Mouse (Mus musculus): ENCODE data around the gene Akap13. TPM values are rescaled to one million over a fixed set of nuclear protein-coding genes. Genes with fewer than 3 reads are reported as not detected.

Akap13 gene
- polyA plus RNA-seq, 1 experiment, result 5.4 TPM

DNA sequence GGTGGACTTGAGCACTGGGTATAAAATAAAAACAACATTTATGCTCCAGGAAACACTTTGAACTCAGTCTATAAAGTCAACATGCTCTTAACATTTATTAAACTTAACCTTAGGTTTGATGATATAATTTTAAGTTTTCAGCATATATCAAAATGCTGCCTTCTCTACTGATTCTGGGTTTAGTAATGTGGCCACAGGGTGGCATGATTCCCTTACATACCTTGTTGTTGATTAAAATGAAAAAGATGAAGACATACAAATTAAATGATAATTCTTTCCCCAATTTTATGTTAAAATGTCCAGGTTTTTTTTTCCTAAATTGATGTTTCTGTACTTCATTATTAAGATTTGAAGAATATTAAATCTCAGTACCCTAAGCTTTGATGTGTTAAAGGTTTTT, 113.5 kb downstream of the Akap13 start:
- H3K27ac ChIP-seq (ENCODE audit: insufficient read depth, low read length), result no peak overlapping the region
- no peak overlapping the region for H3K4me3 ChIP-seq (replicated peaks; ENCODE audit: insufficient read depth, low read depth, low read length)
- DNase-seq, result no peak
- H3K27me3 ChIP-seq (ENCODE audit: control insufficient read depth, insufficient read depth, low read length), result no peaks in the 10 kb centered on the region
- no peaks in the 10 kb centered on the region for H3K4me1 ChIP-seq (ENCODE audit: control insufficient read depth, insufficient read depth, low read length)
- TF ChIP-seq POLR2A (IDR thresholded peaks at IDR 0.05; ENCODE audit: borderline replicate concordance, insufficient read depth, low read length) (no peak), CTCF (IDR thresholded peaks at IDR 0.05; ENCODE audit: borderline replicate concordance, insufficient read depth, low read depth, low read length) (no peak)

- DNase-seq, result no peak
- WGBS, result 95% methylated on average over 3 of the region's 3 CpGs
- Histone ChIP-seq H3K27ac (ENCODE audit: insufficient read depth, low read length) (no peak overlapping the region), H3K4me1 (ENCODE audit: control insufficient read depth, insufficient read depth, low read length) (no peaks in the 10 kb centered on the region), H3K4me3 (replicated peaks; ENCODE audit: insufficient read depth, low read depth, low read length) (no peak overlapping the region), H3K27me3 (ENCODE audit: control insufficient read depth, insufficient read depth, low read length) (no peaks in the 10 kb centered on the region)
- no peak for TF ChIP-seq POLR2A (IDR thresholded peaks at IDR 0.05; ENCODE audit: borderline replicate concordance, insufficient read depth, low read length)
- no peak for TF ChIP-seq CTCF (IDR thresholded peaks at IDR 0.05; ENCODE audit: borderline replicate concordance, insufficient read depth, low read depth, low read length)
These were observed 114.9 kb downstream of the Akap13 start for GRCm38 (mm10) chr7:75570218-75570617.

GRCm38 (mm10) chr7:75571078-75571477, 115.7 kb downstream of the Akap13 start:
- no peaks in the 10 kb centered on the region for H3K27me3 ChIP-seq (ENCODE audit: control insufficient read depth, insufficient read depth, low read length)
- 74% methylated on average over 2 of the region's 2 CpGs for WGBS
- DNase-seq, result no peak
- H3K4me1 ChIP-seq (ENCODE audit: control insufficient read depth, insufficient read depth, low read length), result no peaks in the 10 kb centered on the region
- TF ChIP-seq POLR2A (IDR thresholded peaks at IDR 0.05; ENCODE audit: borderline replicate concordance, insufficient read depth, low read length), result no peak
- no peak for TF ChIP-seq CTCF (IDR thresholded peaks at IDR 0.05; ENCODE audit: borderline replicate concordance, insufficient read depth, low read depth, low read length)
- H3K4me3 ChIP-seq (replicated peaks; ENCODE audit: insufficient read depth, low read depth, low read length), result no peak overlapping the region
- H3K27ac ChIP-seq (ENCODE audit: insufficient read depth, low read length), result no peak overlapping the region

GRCm38 (mm10) chr7:75572127-75572526, 116.8 kb downstream of the Akap13 start:
- TF ChIP-seq CTCF (IDR thresholded peaks at IDR 0.05; ENCODE audit: borderline replicate concordance, insufficient read depth, low read depth, low read length) (no peak), POLR2A (IDR thresholded peaks at IDR 0.05; ENCODE audit: borderline replicate concordance, insufficient read depth, low read length) (no peak)
- Histone ChIP-seq H3K4me1 (ENCODE audit: control insufficient read depth, insufficient read depth, low read length) (no peaks in the 10 kb centered on the region), H3K27me3 (ENCODE audit: control insufficient read depth, insufficient read depth, low read length) (no peaks in the 10 kb centered on the region), H3K27ac (ENCODE audit: insufficient read depth, low read length) (no peak overlapping the region), H3K4me3 (replicated peaks; ENCODE audit: insufficient read depth, low read depth, low read length) (no peak overlapping the region)
- 92% methylated on average over 4 of the region's 4 CpGs for WGBS
- DNase-seq, result no peak

DNA sequence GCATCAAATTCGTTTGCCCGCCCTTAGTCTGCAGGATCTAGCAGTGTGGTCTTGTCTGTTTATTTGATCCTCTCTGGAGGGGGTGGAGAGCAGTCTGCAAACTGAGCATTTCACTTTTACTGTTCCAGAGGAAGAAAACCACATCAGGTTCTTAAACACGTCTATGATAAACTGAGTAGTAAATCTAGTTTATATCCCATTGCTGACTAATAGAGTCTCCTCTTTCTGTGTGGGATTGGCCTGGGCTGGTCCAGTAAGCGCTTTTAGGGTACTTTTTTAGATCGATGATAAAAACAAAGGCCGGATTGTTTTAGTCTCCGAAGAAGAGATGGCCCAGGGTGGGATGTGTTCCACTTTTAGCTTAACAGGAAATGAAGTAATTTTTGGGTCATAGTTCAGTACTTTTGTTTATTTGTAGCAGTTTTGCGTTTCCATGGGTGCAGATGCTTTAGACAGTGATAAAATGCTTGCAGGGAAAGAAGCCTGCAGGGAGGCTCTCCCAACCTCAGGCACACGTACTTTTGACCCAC, 119.9 kb downstream of the Akap13 start:
- DNase-seq, result no peak
- TF ChIP-seq POLR2A (IDR thresholded peaks at IDR 0.05; ENCODE audit: borderline replicate concordance, insufficient read depth, low read length), result no peak
- TF ChIP-seq CTCF (IDR thresholded peaks at IDR 0.05; ENCODE audit: borderline replicate concordance, insufficient read depth, low read depth, low read length), result no peak
- H3K4me1 ChIP-seq (ENCODE audit: control insufficient read depth, insufficient read depth, low read length), result no peaks in the 10 kb centered on the region
- H3K27ac ChIP-seq (ENCODE audit: insufficient read depth, low read length), result no peak overlapping the region
- no peak overlapping the region for H3K4me3 ChIP-seq (replicated peaks; ENCODE audit: insufficient read depth, low read depth, low read length)
- H3K27me3 ChIP-seq (ENCODE audit: control insufficient read depth, insufficient read depth, low read length), result no peaks in the 10 kb centered on the region
- WGBS, result 60% methylated on average over 9 of the region's 9 CpGs

- DNase-seq, result no peak
- Histone ChIP-seq H3K27me3 (ENCODE audit: control insufficient read depth, insufficient read depth, low read length) (no peaks in the 10 kb centered on the region), H3K27ac (ENCODE audit: insufficient read depth, low read length) (no peak overlapping the region), H3K4me3 (replicated peaks; ENCODE audit: insufficient read depth, low read depth, low read length) (no peak overlapping the region), H3K4me1 (ENCODE audit: control insufficient read depth, insufficient read depth, low read length) (no peaks in the 10 kb centered on the region)
- 96% methylated on average over 1 of the region's 1 CpGs for WGBS
- TF ChIP-seq POLR2A (IDR thresholded peaks at IDR 0.05; ENCODE audit: borderline replicate concordance, insufficient read depth, low read length) (no peak), CTCF (IDR thresholded peaks at IDR 0.05; ENCODE audit: borderline replicate concordance, insufficient read depth, low read depth, low read length) (no peak)
These were observed 120.7 kb downstream of the Akap13 start for GRCm38 (mm10) chr7:75575800-75576585.

GRCm38 (mm10) chr7:75576851-75577250, 121.5 kb downstream of the Akap13 start:
- TF ChIP-seq POLR2A (IDR thresholded peaks at IDR 0.05; ENCODE audit: borderline replicate concordance, insufficient read depth, low read length), result no peak
- no peak for TF ChIP-seq CTCF (IDR thresholded peaks at IDR 0.05; ENCODE audit: borderline replicate concordance, insufficient read depth, low read depth, low read length)
- Histone ChIP-seq H3K4me1 (ENCODE audit: control insufficient read depth, insufficient read depth, low read length) (no peaks in the 10 kb centered on the region), H3K4me3 (replicated peaks; ENCODE audit: insufficient read depth, low read depth, low read length) (no peak overlapping the region), H3K27me3 (ENCODE audit: control insufficient read depth, insufficient read depth, low read length) (no peaks in the 10 kb centered on the region), H3K27ac (ENCODE audit: insufficient read depth, low read length) (no peak overlapping the region)
- WGBS, result 94% methylated on average over 2 of the region's 2 CpGs
- DNase-seq, result no peak

GRCm38 (mm10) chr7:75577353-75577752, 122.0 kb downstream of the Akap13 start:
- WGBS, result 70% methylated on average over 6 of the region's 6 CpGs
- Histone ChIP-seq H3K4me3 (replicated peaks; ENCODE audit: insufficient read depth, low read depth, low read length) (no peak overlapping the region), H3K4me1 (ENCODE audit: control insufficient read depth, insufficient read depth, low read length) (no peaks in the 10 kb centered on the region), H3K27ac (ENCODE audit: insufficient read depth, low read length) (no peak overlapping the region), H3K27me3 (ENCODE audit: control insufficient read depth, insufficient read depth, low read length) (no peaks in the 10 kb centered on the region)
- DNase-seq, result no peak
- TF ChIP-seq POLR2A (IDR thresholded peaks at IDR 0.05; ENCODE audit: borderline replicate concordance, insufficient read depth, low read length), result no peak
- no peak for TF ChIP-seq CTCF (IDR thresholded peaks at IDR 0.05; ENCODE audit: borderline replicate concordance, insufficient read depth, low read depth, low read length)

Measured in cerebellum, adult 2 months (tissue).